In the genomic region with DNA sequence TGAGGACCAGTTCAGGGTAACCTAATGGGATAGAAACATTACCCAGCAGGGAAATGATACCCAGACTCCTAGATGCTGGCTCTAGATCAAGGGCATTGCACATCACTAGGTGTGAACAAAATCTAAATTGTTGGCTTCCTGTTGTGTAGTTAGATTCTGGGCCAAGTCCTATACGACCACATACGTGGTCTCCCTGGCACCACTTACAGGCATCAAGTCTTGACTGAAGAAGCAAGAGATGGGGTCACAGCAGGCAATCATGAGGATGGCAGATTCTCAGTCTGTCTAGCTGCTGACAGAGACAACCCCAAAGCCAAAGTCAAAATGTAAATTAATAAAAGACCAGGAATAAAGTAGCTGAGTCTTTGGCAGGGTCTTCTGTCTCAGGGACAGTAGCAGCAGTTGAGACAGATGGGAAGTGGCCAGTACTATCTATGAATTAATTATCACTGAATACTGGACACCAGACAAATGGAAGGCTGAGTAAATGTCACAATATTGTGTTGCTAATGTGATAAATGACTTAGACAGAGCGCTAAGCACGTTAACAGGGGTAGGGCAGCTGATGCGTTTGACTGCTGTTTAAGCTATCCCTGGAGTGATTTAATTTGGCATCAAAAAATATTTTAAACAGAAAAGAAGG, we compare ENCODE assay signal across 26 mouse cellular contexts. TPM values are rescaled to one million over a fixed set of nuclear protein-coding genes. Genes with fewer than 3 reads are reported as not detected.
DNase-seq lines count a peak whose midpoint lies in the region; ATAC-seq and TF ChIP-seq lines count a peak whose summit lies in the region.
"Had no signal": no experiment of that assay in that cellular context is flagged by ENCODE, and none has a peak within 500 bp of the region (broad histone marks: within the 10 kb centered on the region; RNA-seq: fewer than 3 reads in every experiment).

No protein-coding gene starts in this region.

- no peak for TF ChIP-seq CTCF in midbrain, postnatal 0 days (IDR thresholded peaks at IDR 0.05)
- TF ChIP-seq CTCF in bone marrow macrophage, adult 2 months (IDR thresholded peaks at IDR 0.05; ENCODE audit: low read depth, low read length): no peak

- no peak overlapping the region for H3K4me3 ChIP-seq in forebrain, embryonic 15.5 days
- no peak overlapping the region for H3K4me3 ChIP-seq in forebrain, embryonic 11.5 days (ENCODE audit: low read depth, low read length)
- H3K4me3 ChIP-seq in midbrain, postnatal 0 days (ENCODE audit: low read depth, low read length): no peak overlapping the region
- no peak overlapping the region for H3K4me3 ChIP-seq in midbrain, embryonic 15.5 days
- H3K4me3 ChIP-seq in bone marrow macrophage, adult 2 months (ENCODE audit: insufficient read depth, low read length): no peak overlapping the region
- H3K4me3 ChIP-seq: embryonic facial prominence, embryonic 13.5 days; erythroblast, embryonic 14.5 days; gastrocnemius, adult 2 months; limb, embryonic 12.5 days had no signal

- no peak for TF ChIP-seq POLR2A in bone marrow macrophage, adult 2 months (IDR thresholded peaks at IDR 0.05; ENCODE audit: borderline replicate concordance, low read depth, low read length)

- no peak overlapping the region for H3K9ac ChIP-seq in forebrain, embryonic 15.5 days (replicated peaks)
- H3K9ac ChIP-seq in forebrain, embryonic 11.5 days (ENCODE audit: low read length): no peak overlapping the region
- no peak overlapping the region for H3K9ac ChIP-seq in midbrain, postnatal 0 days (replicated peaks; ENCODE audit: low read length, poor library complexity, severe bottlenecking)
- H3K9ac ChIP-seq in midbrain, embryonic 15.5 days: no peak overlapping the region
- H3K9ac ChIP-seq: embryonic facial prominence, embryonic 13.5 days; limb, embryonic 12.5 days; liver, postnatal 0 days had no signal

- DNase-seq in forebrain, embryonic 11.5 days (ENCODE audit: low spot score): no peak
- peak; percentile 93 for DNase-seq in midbrain, postnatal 0 days (ENCODE audit: low spot score)
- peak; percentile 45 for DNase-seq in naive thymus-derived CD4-positive, alpha-beta T cell, adult 2 months (ENCODE audit: low read depth)
- DNase-seq in kidney, postnatal 36 days: no peak
- DNase-seq: adrenal gland, postnatal 10 days; B cell, adult 2 months; cerebellum, adult 9-11 months; gastrocnemius, adult 2 months; kidney, adult 2 months; liver, postnatal 0 days; lung, postnatal 10 days; right cerebral cortex, postnatal 4 days; thymus, adult 18-20 months; thymus, postnatal 36 days had no signal

- no peaks in the 10 kb centered on the region for H3K36me3 ChIP-seq in forebrain, embryonic 15.5 days
- H3K36me3 ChIP-seq in forebrain, embryonic 11.5 days (ENCODE audit: control insufficient read depth, insufficient read depth, low read length): no peaks in the 10 kb centered on the region
- H3K36me3 ChIP-seq in midbrain, postnatal 0 days (ENCODE audit: insufficient read depth, low read length): no peaks in the 10 kb centered on the region
- H3K36me3 ChIP-seq in midbrain, embryonic 15.5 days (replicated peaks): no peaks in the 10 kb centered on the region
- H3K36me3 ChIP-seq: embryonic facial prominence, embryonic 13.5 days; limb, embryonic 12.5 days had no signal

- H3K9me3 ChIP-seq in forebrain, embryonic 15.5 days: no peaks in the 10 kb centered on the region
- no peaks in the 10 kb centered on the region for H3K9me3 ChIP-seq in forebrain, embryonic 11.5 days (ENCODE audit: control insufficient read depth, low read length)
- no peaks in the 10 kb centered on the region for H3K9me3 ChIP-seq in midbrain, postnatal 0 days (ENCODE audit: low read length)
- H3K9me3 ChIP-seq in midbrain, embryonic 15.5 days: no peaks in the 10 kb centered on the region
- H3K9me3 ChIP-seq: embryonic facial prominence, embryonic 13.5 days; limb, embryonic 12.5 days had no signal

- ATAC-seq in forebrain, embryonic 15.5 days (replicated peaks): peak; percentile 58
- no peak for ATAC-seq in forebrain, embryonic 11.5 days (replicated peaks; ENCODE audit: low FRiP score)
- no peak; the same call in 1 of the 2 replicates for ATAC-seq in midbrain, postnatal 0 days (ENCODE audit: low FRiP score)
- no peak for ATAC-seq in midbrain, embryonic 15.5 days (replicated peaks)
- ATAC-seq: activated CD4-positive, CD25-positive, alpha-beta regulatory T cell, adult 4 months; inflammation-experienced regulatory T-cells, adult 6 months; liver, postnatal 0 days had no signal

- 30% methylated on average over 5 of the region's 5 CpGs for WGBS in forebrain, embryonic 15.5 days
- 82% methylated on average over 5 of the region's 5 CpGs for WGBS in forebrain, embryonic 11.5 days
- WGBS in midbrain, postnatal 0 days: 47% methylated on average over 5 of the region's 5 CpGs
- WGBS in midbrain, embryonic 15.5 days: 50% methylated on average over 5 of the region's 5 CpGs

- no peaks in the 10 kb centered on the region for H3K27me3 ChIP-seq in forebrain, embryonic 15.5 days
- H3K27me3 ChIP-seq in forebrain, embryonic 11.5 days (ENCODE audit: control insufficient read depth, insufficient read depth, low read length): peaks cover 2% of the 10 kb centered on the region; the same call in 1 of the 2 replicates
- H3K27me3 ChIP-seq in midbrain, postnatal 0 days (ENCODE audit: insufficient read depth, low read length): no peaks in the 10 kb centered on the region
- H3K27me3 ChIP-seq in midbrain, embryonic 15.5 days (replicated peaks): no peaks in the 10 kb centered on the region
- H3K27me3 ChIP-seq: embryonic facial prominence, embryonic 13.5 days; limb, embryonic 12.5 days had no signal

- H3K4me2 ChIP-seq in forebrain, embryonic 15.5 days (replicated peaks): no peak overlapping the region
- no peak overlapping the region for H3K4me2 ChIP-seq in forebrain, embryonic 11.5 days (ENCODE audit: low read depth, low read length, severe bottlenecking)
- no peak overlapping the region for H3K4me2 ChIP-seq in midbrain, postnatal 0 days (ENCODE audit: low read depth, low read length, poor library complexity, severe bottlenecking)
- no peak overlapping the region for H3K4me2 ChIP-seq in midbrain, embryonic 15.5 days
- H3K4me2 ChIP-seq: embryonic facial prominence, embryonic 13.5 days; limb, embryonic 12.5 days; liver, embryonic 11.5 days; midbrain, embryonic 11.5 days had no signal

- no peak overlapping the region for H3K27ac ChIP-seq in forebrain, embryonic 15.5 days (replicated peaks)
- H3K27ac ChIP-seq in forebrain, embryonic 11.5 days (ENCODE audit: low read depth, low read length): no peak overlapping the region
- H3K27ac ChIP-seq in midbrain, postnatal 0 days (ENCODE audit: low read depth, low read length): no peak overlapping the region
- H3K27ac ChIP-seq in midbrain, embryonic 15.5 days: no peak overlapping the region
- peak overlapping the region; percentile 34 for H3K27ac ChIP-seq in bone marrow macrophage, adult 2 months (ENCODE audit: insufficient read depth, low read depth, low read length)
- H3K27ac ChIP-seq: embryonic facial prominence, embryonic 13.5 days; gastrocnemius, adult 2 months; kidney, postnatal 0 days; limb, embryonic 12.5 days had no signal

- peaks cover 17% of the 10 kb centered on the region for H3K4me1 ChIP-seq in forebrain, embryonic 15.5 days
- H3K4me1 ChIP-seq in forebrain, embryonic 11.5 days (replicated peaks; ENCODE audit: control insufficient read depth, insufficient read depth, low read length): peaks cover 6% of the 10 kb centered on the region; the same call in 1 of the 2 replicates
- H3K4me1 ChIP-seq in midbrain, postnatal 0 days (ENCODE audit: insufficient read depth, low read length): no peaks in the 10 kb centered on the region
- H3K4me1 ChIP-seq in midbrain, embryonic 15.5 days: peaks cover 11% of the 10 kb centered on the region; the same call in 1 of the 2 replicates
- peaks cover 26% of the 10 kb centered on the region for H3K4me1 ChIP-seq in bone marrow macrophage, adult 2 months (ENCODE audit: control insufficient read depth, insufficient read depth, low read length)

RNA-seq across cellular contexts. Expression of gene Arl4c, which starts 58.7 kb away (rescaled TPM):
- 38.1 and 42.4 TPM in 2 replicates for polyA plus RNA-seq in forebrain, embryonic 15.5 days (2015; fragmentation: Nextera tagmentation; extraction: Ambion mirVana)
- polyA plus RNA-seq in forebrain, embryonic 11.5 days (2014; fragmentation: Nextera tagmentation; extraction: Ambion mirVana): 9.2 and 13.3 TPM in 2 replicates
- total RNA-seq in midbrain, postnatal 0 days (2014; rRNA removed): 101 and 115 TPM in 2 replicates
- polyA plus RNA-seq in midbrain, postnatal 0 days (2015; fragmentation: Nextera tagmentation; extraction: Ambion mirVana): 44.4 and 47.4 TPM in 2 replicates
- 55.3 and 55.6 TPM in 2 replicates for polyA plus RNA-seq in midbrain, embryonic 15.5 days (2015; fragmentation: Nextera tagmentation; extraction: Ambion mirVana)
- polyA plus RNA-seq in bone marrow macrophage, adult 2 months (2012; ENCODE audit: insufficient read depth, insufficient read length, missing spikeins): 146 and 151 TPM in 2 replicates
- total RNA-seq: MEL had no signal

Comparison
In these comparisons a context has a peak if more than half of its experiments do, and no peak if none do; other contexts are left out.
1. DNase-seq: peak in midbrain, postnatal 0 days (single experiment) and naive thymus-derived CD4-positive, alpha-beta T cell, adult 2 months (single experiment); none in forebrain, embryonic 11.5 days (single experiment) and kidney, postnatal 36 days (0 of 2).